Mouse (Mus musculus): ENCODE data around the gene Prr14. TPM values are rescaled to one million over a fixed set of nuclear protein-coding genes. Genes with fewer than 3 reads are reported as not detected.
A peak's percentile ranks its signal among the peaks of the same experiment; 100 is the strongest.
"Not testable (repeated sequence)": the region's sequence is repeated elsewhere in the genome, so short reads cannot be mapped to it uniquely, and the experiment has no call there.

Gene Prr14
- total RNA-seq (2021), result 10 to 100 TPM; 26.0 to 26.3 TPM

- DNase-seq (ENCODE audit: low spot score); intact Hi-C loops (cut with DNase I): not testable (repeated sequence)
Measured at GRCm38 (mm10) chr7:127459311-127459710, at the start of gene Prr14. TSS of gene Prr14 (plus strand) at chr7:127459611.

GRCm38 (mm10) chr7:127411418-127411817 is 48.0 kb upstream of the Prr14 start:
- intact Hi-C loops (cut with DNase I), result no loop called here
- no peak for DNase-seq (ENCODE audit: low spot score)

DNA sequence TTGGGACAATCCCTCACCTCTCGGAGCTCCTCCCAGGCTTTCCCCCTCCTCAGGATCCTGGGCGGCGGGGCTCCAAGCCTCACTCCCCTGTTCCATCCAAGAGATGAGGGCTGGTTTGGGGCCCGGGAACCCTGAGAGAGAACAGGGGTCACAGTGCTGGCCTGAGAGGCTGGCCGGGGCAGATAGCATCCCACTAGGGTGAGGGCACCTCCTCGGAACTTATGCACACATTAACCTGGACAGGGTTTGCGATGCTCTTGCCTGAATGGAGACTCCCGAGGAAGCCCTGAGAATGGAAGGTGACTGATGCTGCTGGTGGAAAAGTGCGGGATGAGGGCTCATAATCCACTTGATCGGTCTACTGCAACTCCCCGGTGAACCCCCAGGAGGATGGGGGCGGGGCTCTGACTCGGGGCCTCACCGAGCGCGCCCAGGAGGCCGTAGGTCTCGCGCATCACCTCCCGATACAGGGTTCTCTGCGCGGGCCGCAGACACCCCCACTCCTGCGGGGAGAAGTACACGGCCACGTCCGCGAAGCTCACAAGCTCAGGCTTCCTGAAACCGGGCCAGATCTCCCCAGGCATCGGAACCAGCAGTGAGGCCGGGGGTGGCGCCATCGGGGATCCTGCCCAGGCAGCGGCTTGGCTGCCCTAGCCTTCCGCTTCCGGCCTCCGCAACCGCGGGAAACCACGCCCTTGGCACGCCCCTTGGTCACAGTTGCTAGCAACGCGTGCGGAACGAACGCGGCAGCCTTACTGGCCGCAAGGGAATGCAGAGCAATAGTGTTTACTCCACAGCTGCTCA is 37.8 kb upstream of the Prr14 start, which contains the start of gene Zfp688:
TSS of gene Zfp688 (minus strand) at position 681 of the 804 bp plus-strand sequence.
- intact Hi-C loops (cut with DNase I), result no loop called here
- DNase-seq (ENCODE audit: low spot score), result peak; percentile 90

GRCm38 (mm10) chr7:127422247-127422646 is 37.2 kb upstream of the Prr14 start:
- intact Hi-C loops (cut with DNase I), result no loop called here

GRCm38 (mm10) chr7:127425291-127425690 is 34.1 kb upstream of the Prr14 start:
- intact Hi-C loops (cut with DNase I), result no loop called here
- no peak for DNase-seq (ENCODE audit: low spot score)

More at GRCm38 (mm10) chr7:127422247-127422646, 37.2 kb upstream of the Prr14 start:
- DNase-seq (ENCODE audit: low spot score), result no peak

DNA sequence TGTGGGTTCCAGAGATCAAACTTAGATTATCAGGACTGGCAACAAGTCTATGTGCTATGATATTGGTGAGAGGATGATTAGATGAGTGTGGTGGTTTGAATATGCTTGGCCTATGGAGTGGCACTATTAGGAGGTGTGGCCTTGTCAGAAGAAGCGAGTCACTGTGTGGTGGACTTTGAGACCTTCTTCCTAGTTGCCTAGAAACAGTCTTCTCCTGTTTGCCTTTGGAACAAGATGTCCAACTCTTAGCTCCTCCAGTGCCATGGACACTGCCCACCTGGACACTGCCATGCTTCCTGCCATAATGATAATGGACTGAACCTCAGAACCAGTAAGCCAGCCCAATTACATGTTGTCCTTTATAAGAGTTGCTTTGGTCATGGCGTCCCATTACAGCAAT is 33.5 kb upstream of the Prr14 start:
- intact Hi-C loops (cut with DNase I), result no loop called here
- DNase-seq (ENCODE audit: low spot score), result no peak

DNA sequence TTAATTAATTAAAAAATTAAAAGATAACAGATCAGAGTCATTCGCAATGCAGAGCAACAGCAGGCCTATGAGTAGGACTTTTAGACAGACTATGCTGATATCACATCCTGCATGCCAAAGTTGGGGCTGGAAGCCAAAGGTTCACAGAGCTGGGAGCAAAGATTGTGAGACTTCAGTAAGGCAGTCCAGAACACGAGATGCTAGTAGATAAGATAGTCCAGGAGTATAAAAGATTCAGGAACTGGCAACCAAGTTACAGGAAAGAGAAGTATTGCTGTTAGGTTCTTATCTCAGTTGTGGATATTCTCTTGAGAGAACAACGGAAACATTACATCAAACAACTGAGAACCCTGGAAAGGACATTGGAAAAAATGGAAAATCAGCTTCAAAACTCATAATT is 33.1 kb upstream of the Prr14 start:
- DNase-seq (ENCODE audit: low spot score), result no peak
- intact Hi-C loops (cut with DNase I), result no loop called here

GRCm38 (mm10) chr7:127435206-127435605 is 24.2 kb upstream of the Prr14 start:
- no peak for DNase-seq (ENCODE audit: low spot score)
- intact Hi-C loops (cut with DNase I), result no loop called here

DNA sequence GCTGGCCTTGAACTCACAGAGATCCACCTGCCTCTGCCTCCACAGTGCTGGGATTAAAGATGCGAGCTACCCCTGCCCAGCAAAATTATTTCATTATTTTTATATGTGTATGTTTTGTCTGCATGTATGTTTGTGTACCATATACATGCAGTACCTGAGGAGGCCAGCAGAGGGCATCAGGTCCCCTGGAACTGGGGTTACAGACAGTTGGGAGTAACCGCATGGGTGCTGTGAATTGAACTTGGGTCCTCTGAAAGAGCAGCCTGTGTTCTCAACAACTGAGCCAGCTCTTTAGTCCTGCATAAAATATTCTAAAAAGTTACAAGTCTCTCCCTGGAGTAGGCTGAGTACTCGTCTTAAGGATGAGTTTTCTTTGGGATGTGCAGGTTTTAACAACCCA is 21.7 kb upstream of the Prr14 start:
- no peak for DNase-seq (ENCODE audit: low spot score)
- intact Hi-C loops (cut with DNase I), result no loop called here

GRCm38 (mm10) chr7:127443976-127444375 is 15.4 kb upstream of the Prr14 start:
- intact Hi-C loops (cut with DNase I), result no loop called here
- no peak for DNase-seq (ENCODE audit: low spot score)

DNA sequence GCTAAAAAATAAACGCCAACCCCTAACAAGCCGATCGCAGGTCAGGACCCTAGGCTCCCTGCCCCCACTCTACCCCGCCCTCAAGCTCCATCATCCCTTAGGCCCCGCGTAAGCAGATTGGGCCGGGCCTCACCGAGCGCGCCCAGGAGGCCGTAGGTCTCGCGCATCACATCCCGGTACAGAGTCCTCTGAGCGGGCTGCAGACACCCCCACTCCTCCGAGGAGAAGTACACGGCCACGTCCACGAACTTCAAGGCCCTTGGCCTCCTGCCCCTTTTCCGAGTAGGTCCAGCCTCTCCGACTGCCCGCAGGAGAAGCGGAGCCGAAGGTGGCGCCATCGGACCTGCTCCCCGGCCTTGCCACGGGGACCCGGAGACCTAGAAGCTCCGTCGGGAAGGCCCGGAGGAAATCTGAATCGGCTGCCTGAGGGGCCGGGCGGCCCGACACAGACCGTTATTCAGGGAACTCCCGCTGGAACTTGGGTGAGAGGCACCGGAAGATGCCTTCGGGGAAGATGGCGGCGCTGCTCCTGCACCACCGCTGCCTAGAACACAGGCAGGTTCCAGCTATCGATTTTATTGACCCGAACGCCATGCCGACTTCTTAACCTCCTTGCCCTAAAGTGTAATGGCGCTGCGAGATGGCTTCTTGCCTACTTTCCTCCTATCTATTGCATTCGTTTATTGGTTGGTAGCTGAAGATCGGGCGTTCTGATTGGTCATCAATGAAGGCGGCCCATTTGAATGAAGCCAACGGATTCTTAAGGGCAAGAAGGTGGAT is 10.7 kb upstream of the Prr14 start, which contains the start of gene Zfp689:
TSS of gene Zfp689 (minus strand) at position 638 of the 780 bp plus-strand sequence.
- intact Hi-C loops (cut with DNase I), result no loop called here
- peak; percentile 89 for DNase-seq (ENCODE audit: low spot score)

DNA sequence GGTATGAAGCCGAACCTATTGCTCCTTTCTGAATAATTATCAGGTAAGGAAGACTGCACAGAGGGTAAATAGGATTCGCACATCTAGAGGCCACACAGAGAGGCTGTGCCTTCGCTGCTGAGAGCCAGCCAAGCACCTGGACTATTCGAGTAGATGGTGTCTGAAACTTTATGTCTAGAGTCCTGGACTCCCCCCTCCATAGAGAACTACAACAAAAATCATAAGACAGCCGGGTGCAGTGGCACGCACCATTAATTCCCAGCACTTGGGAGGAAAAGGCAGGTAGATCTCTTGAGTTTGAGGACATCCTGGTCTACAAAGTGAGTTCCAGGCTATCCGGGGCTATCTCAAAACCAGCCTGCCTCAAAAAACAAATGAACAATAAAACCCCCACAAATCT is 9.4 kb upstream of the Prr14 start:
- intact Hi-C loops (cut with DNase I), result no loop called here
- DNase-seq (ENCODE audit: low spot score), result no peak

GRCm38 (mm10) chr7:127453056-127453455 is 6.4 kb upstream of the Prr14 start:
- DNase-seq (ENCODE audit: low spot score), result no peak
- intact Hi-C loops (cut with DNase I), result no loop called here

- intact Hi-C loops (cut with DNase I), result no loop called here
- DNase-seq (ENCODE audit: low spot score), result no peak
Measured at GRCm38 (mm10) chr7:127454905-127455304, 4.5 kb upstream of the Prr14 start.

- DNase-seq (ENCODE audit: low spot score); intact Hi-C loops (cut with DNase I): not testable (repeated sequence)
Measured at GRCm38 (mm10) chr7:127458371-127459122, 864 bp upstream of the Prr14 start.

- intact Hi-C loops (cut with DNase I), result no loop called here
- no peak for DNase-seq (ENCODE audit: low spot score)
Measured at GRCm38 (mm10) chr7:127465191-127465590, 5.8 kb downstream of the Prr14 start.

DNA sequence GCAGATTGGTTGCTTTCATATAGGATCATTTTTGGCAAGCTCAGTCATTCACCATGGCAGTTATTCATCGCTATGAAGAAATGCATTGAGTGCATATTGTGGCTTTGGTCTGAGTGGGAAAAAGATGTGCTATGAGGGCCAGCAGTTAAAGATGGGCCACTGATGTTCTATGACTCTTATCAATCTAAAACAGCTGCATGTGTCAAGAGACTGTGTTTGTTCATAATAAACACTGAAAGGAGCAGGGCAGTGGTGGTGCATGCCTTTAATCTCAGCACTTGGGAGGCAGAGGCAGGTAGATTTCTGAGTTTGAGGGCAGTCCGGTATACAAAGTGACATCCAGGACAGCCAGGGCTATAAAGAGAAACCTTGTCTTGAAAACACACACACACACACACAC is 6.3 kb downstream of the Prr14 start:
- intact Hi-C loops (cut with DNase I); DNase-seq (ENCODE audit: low spot score): not testable (repeated sequence)

- intact Hi-C loops (cut with DNase I), result no loop called here
- no peak for DNase-seq (ENCODE audit: low spot score)
Measured at GRCm38 (mm10) chr7:127466606-127467005, 7.2 kb downstream of the Prr14 start.

- intact Hi-C loops (cut with DNase I), result loop anchor here (5.0 kb wide), 1 partner anchor 213 kb away; no protein-coding TSS in a partner anchor
- no peak for DNase-seq (ENCODE audit: low spot score)
Measured at GRCm38 (mm10) chr7:127470011-127470715, 10.8 kb downstream of the Prr14 start.

All from heart, postnatal 25 days (tissue).